Mouse (Mus musculus) liver, embryonic 15.5 days (tissue): ENCODE data around the gene Cep295. TPM values are rescaled to one million over a fixed set of nuclear protein-coding genes. Genes with fewer than 3 reads are reported as not detected.
"Not testable (repeated sequence)": the region's sequence is repeated elsewhere in the genome, so short reads cannot be mapped to it uniquely, and the experiment has no call there.

Experiments
- ATAC-seq: fragments of 200-750 bp; cut with Nextera tagmentation; 2 replicates; pipeline ENCODE4 v1.8.0; 2017; ENCODE audit warnings: moderate number of reproducible peaks, mild to moderate bottlenecking, moderate library complexity; ENCODE audit not compliant: insufficient read depth
- H3K27ac ChIP-seq: fragments of 300-500 bp; sonication (generic); replicated peaks from 2 replicates; pipeline ENCODE4 v1.5.1; 2015; ENCODE audit warnings: mild to moderate bottlenecking, inconsistent platforms
- H3K27me3 ChIP-seq: fragments of 300-500 bp; sonication (generic); 2 replicates; pipeline ENCODE4 v1.6.1; 2015; ENCODE audit warnings: mild to moderate bottlenecking, inconsistent platforms
- H3K36me3 ChIP-seq: fragments of 300-500 bp; sonication (generic); replicated peaks from 2 replicates; pipeline ENCODE4 v1.6.1; 2015; ENCODE audit warnings: moderate library complexity, mild to moderate bottlenecking, inconsistent platforms
- H3K4me1 ChIP-seq: fragments of 300-500 bp; sonication (generic); replicated peaks from 2 replicates; pipeline ENCODE4 v1.6.1; 2015; ENCODE audit warnings: inconsistent platforms
- H3K4me2 ChIP-seq: fragments of 300-500 bp; sonication (generic); 2 replicates; pipeline ENCODE4 v1.6.1; 2015; ENCODE audit warnings: moderate library complexity, mild to moderate bottlenecking, inconsistent platforms
- H3K4me3 ChIP-seq: fragments of 300-500 bp; sonication (generic); replicated peaks from 2 replicates; pipeline ENCODE4 v1.5.1; 2015; ENCODE audit warnings: mild to moderate bottlenecking, inconsistent platforms
- H3K9ac ChIP-seq: fragments of 300-500 bp; sonication (generic); 2 replicates; pipeline ENCODE4 v1.6.1; 2015; ENCODE audit warnings: moderate library complexity, mild to moderate bottlenecking, inconsistent platforms
- H3K9me3 ChIP-seq: fragments of 300-500 bp; sonication (generic); replicated peaks from 2 replicates; pipeline ENCODE4 v1.6.1; 2016; ENCODE audit warnings: inconsistent platforms
- WGBS: fragments of 180-500 bp; shearing (Covaris S2); methylation state at CpG from one replicate; pipeline ENCODE4 v1.1.7; 2015; ENCODE audit warnings: mixed read lengths; ENCODE audit not compliant: insufficient replicate concordance; 5-methylcytosine and 5-hydroxymethylcytosine counted together
- polyA plus RNA-seq: library from polyadenylated mRNA; unstranded; fragments of >200 nt; fragmentation: Nextera tagmentation; extraction: Ambion mirVana; gene quantifications from 2 replicates; pipeline ENCODE4 v1.2.1, GENCODE M21; 2015

The Cep295 gene
- polyA plus RNA-seq, 1 experiment from 2014 or later: 6.8 TPM

DNA sequence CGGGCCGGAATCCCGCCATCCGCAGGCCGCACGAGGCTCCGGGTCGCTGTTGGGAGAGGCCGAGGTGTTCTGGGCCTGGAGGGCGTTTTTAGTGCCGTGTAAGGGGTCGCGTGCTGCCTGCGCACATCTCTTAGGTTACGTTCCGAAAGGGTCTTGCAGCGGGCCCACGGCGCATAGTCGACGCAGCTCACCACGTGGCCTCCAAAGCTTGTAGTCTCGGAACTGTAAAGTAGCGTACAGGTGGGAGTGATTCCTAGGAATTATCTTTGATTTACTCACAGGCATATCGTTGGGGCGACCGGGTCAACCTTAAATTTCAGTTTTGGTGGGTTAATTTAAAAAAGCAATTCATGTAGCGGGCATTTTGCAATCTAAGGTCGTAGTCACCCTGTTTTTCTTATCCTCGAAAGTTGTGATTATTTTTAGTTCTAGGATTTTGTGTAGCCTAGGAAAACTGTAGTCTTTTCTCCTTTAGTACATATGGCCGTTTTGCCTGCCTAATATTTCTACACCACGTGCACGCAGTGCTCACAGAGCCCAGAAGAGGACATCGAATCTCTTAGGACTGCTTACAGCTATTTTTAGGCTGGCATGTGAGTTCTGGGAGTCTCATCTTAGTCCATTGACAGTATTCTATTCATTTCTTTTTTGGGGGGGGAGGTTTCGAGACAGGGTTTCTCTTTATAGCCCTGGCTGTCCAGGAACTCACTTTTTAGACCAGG is 51.0 kb downstream of the Cep295 start, which contains the start of gene 4931406C07Rik:
4931406C07Rik (minus strand) TSS at position 51 of the 722 bp plus-strand sequence.
- peaks cover 47% of the 10 kb centered on the region for H3K4me1 ChIP-seq
- H3K4me2 ChIP-seq: peak within 1 kb of the TSS; percentile 87
- no peaks in the 10 kb centered on the region for H3K9me3 ChIP-seq
- H3K4me3 ChIP-seq: peak within 1 kb of the TSS; percentile 71
- ATAC-seq: peak; percentile 50
- no peaks in the 10 kb centered on the region for H3K27me3 ChIP-seq
- peak within 1 kb of the TSS; percentile 89 for H3K27ac ChIP-seq
- H3K9ac ChIP-seq: peak within 1 kb of the TSS; percentile 82
- peaks cover 36% of the 10 kb centered on the region for H3K36me3 ChIP-seq
- under 1% methylated on average over 35 of the region's 35 CpGs for WGBS

DNA sequence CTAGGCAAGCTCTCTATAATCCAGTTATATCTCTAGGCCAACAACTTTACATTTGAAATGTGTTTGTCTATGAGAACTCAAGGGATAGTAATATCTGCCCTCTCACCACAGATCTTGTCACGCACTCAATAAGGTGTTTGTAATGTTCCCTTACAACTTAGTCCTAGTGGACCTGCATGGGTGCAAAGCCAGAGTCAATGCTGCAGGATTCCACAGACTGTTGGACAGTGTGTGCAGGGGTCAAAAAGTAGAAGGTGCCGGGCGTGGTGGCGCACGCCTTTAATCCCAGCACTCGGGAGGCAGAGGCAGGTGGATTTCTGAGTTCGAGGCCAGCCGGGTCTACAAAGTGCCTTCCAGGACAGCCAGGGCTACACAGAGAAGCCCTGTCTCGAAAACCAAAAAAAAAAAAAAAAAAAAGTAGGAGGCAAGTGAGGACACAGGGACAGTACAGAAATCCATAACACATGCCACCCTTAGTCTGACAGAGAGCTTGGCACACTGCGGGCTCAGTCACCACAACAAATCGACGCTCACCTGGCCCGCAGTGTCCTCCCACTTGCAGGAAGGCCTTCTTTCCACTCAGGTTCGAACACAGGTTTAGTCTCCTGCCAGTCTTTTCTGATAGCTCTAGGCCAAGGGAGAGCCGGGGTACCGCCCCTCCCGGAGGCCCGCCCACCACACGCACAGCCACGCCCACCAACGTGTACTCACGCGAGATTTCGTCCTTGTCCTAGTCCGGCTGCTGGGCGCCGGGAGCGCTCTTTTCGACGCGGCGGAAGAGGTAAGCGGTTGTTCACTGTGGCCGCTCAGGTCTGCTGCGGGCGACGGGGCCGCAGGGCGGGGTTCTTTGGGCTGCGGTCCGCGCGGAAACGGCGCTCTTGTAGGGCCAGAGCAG is 51.8 kb downstream of the Cep295 start, which contains the start of gene Taf1d:
Taf1d (plus strand) TSS at position 712 of the 895 bp plus-strand sequence.
- peak; percentile 91 for ATAC-seq
- H3K4me3 ChIP-seq: peak within 1 kb of the TSS; percentile 71
- peaks cover 31% of the 10 kb centered on the region for H3K36me3 ChIP-seq
- H3K4me2 ChIP-seq: peak within 1 kb of the TSS; percentile 87
- peak within 1 kb of the TSS; percentile 89 for H3K27ac ChIP-seq
- H3K9me3 ChIP-seq: no peaks in the 10 kb centered on the region
- H3K9ac ChIP-seq: peak within 1 kb of the TSS; percentile 82
- peaks cover 47% of the 10 kb centered on the region for H3K4me1 ChIP-seq
- 8% methylated on average over 45 of the region's 45 CpGs for WGBS
- no peaks in the 10 kb centered on the region for H3K27me3 ChIP-seq

DNA sequence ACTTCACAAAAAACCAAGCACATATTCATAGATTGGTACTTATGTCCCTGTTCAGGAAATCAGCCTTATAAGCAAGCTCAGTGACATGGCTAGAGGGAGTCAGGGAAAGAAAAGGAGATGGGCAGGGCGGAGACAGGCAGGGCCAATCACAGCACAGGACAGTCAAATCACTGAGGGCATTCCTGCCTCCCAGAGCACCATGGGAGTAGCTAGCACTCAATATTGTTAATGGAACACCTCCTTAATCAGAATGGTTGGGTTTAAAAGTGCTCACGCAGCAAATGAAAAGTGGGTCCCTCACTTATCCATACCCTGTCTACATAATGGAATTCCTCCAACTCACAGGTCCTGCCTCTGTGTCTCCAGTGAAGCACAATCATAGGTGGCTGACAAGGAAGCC is 54.7 kb downstream of the Cep295 start:
- H3K4me3 ChIP-seq: no peak overlapping the region

DNA sequence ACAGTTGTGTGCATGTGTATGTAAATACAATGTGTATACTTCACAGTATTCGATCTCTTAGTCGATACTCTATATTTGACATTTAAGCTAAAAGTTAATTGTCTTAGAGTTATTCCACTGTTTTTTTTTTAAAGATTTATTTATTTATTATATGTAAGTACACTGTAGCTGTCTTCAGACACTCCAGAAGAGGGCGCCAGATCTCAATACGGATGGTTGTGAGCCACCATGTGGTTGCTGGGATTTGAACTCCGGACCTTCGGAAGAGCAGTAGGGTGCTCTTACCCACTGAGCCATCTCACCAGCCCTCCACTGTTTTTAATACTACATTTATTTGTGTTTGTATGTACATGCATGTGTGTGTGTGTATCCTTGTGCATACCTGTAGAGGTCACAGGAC is 55.6 kb downstream of the Cep295 start:
- not testable (repeated sequence) for ATAC-seq, H3K4me2 ChIP-seq, H3K9me3 ChIP-seq, H3K4me3 ChIP-seq, H3K9ac ChIP-seq, H3K27me3 ChIP-seq, H3K27ac ChIP-seq, H3K36me3 ChIP-seq
- H3K4me1 ChIP-seq: peaks cover 16% of the 10 kb centered on the region
- WGBS: 61% methylated on average over 6 of the region's 6 CpGs

More for the DNA sequence above, 54.7 kb downstream of the Cep295 start:
- H3K27ac ChIP-seq: no peak overlapping the region
- no peak overlapping the region for H3K9ac ChIP-seq
- H3K36me3 ChIP-seq: 0 out of 2 replicates have a peak, but pooled peaks cover 5% of the 10 kb centered on the region
- H3K9me3 ChIP-seq: no peaks in the 10 kb centered on the region
- no peak overlapping the region for H3K4me2 ChIP-seq
- no peaks in the 10 kb centered on the region for H3K27me3 ChIP-seq
- WGBS: 66% methylated on average over 2 of the region's 2 CpGs
- no peak for ATAC-seq
- peaks cover 25% of the 10 kb centered on the region for H3K4me1 ChIP-seq

DNA sequence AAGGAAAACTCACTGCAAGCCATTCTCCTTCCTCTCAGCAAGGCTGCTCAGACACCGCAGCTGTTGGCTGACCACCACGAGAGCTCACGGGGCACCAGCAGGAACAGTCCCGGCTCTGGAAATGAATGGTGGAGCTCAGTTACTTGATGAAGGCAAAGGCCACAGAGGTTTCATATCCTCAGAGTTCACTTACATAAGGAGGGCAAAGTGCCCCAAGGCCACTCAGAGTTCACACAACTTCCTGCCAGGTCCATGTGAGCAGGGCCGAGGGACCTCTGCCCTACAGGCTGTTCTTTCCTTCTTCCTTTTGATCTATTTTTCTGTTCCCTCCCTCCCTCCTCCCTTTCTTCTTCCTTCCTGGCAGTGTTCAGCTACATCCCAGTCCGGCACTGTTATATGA is 56.2 kb downstream of the Cep295 start:
- Histone ChIP-seq H3K4me3 (no peak overlapping the region), H3K36me3 (no peaks in the 10 kb centered on the region), H3K27me3 (no peaks in the 10 kb centered on the region), H3K9ac (no peak overlapping the region), H3K4me2 (peak overlapping the region; percentile 21), H3K27ac (peak overlapping the region; percentile 0), H3K4me1 (peaks cover 12% of the 10 kb centered on the region), H3K9me3 (no peaks in the 10 kb centered on the region)
- WGBS: 38% methylated on average over 6 of the region's 6 CpGs
- ATAC-seq: peak; percentile 9; the same call in 1 of the 2 replicates

DNA sequence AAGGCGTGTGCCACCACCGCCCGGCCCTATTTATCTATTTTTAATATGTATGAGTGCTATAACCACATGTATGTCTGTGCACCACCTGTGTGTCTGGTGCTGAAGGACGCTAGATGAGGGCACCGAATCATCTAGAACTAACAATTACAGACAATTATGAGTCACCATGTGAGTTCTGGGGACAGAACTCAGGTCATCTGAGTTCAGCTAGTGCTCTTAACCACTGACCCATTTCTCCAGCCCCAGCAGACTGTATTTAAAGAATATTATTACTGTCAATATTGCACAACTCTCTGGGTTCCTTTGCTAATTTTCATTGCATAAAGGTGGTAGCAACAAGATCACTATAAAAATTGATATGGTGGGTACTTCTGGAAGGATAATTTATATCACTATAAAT is 57.5 kb downstream of the Cep295 start:
- Histone ChIP-seq H3K9me3 (no peaks in the 10 kb centered on the region), H3K27me3 (no peaks in the 10 kb centered on the region), H3K4me3 (no peak overlapping the region), H3K36me3 (0 out of 2 replicates have a peak, but pooled peaks cover 3% of the 10 kb centered on the region), H3K9ac (no peak overlapping the region), H3K4me1 (peaks cover 3% of the 10 kb centered on the region), H3K4me2 (no peak overlapping the region), H3K27ac (no peak overlapping the region)
- WGBS: 61% methylated on average over 5 of the region's 5 CpGs
- ATAC-seq: no peak

DNA sequence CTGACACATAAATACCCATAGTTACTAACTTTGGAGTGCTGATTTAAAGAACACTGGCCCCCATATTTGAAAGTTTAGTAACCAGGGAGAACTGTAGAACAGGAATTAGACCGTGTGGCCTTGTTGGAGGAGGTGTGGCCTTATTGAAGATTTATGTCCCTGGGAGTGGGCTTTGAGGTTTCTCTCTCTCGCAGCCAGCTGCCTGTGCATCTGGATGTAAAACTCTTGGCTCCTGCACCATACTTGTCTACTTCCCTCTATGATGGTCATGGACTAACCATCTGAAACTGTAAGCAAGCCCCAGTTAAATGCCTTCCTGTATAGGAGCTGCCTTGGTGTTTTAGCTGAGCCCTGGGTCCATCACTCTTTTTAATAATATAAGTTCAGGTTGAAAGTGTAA is 59.1 kb downstream of the Cep295 start:
- WGBS: 22% methylated on average over 2 of the region's 2 CpGs
- no peak overlapping the region for H3K9ac ChIP-seq
- ATAC-seq: no peak

DNA sequence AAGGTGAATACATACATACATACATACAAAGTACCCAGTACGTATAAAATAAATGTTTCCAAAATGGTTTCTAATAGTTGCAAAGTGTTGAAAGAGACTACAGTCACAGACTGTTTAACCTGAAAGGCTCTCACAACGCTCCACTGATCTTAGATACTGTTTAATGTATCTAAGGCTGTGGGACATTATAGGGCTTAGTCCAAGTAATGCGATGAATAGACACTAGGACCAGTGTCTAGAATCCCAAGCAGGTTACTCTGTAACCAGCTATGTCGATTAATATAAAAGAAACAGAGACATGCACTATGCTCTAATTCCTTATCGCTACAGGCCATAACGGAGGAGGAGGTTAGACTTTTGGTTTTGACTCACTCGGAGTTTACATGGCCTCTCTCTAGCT is 60.5 kb downstream of the Cep295 start:
- no peak overlapping the region for H3K27ac ChIP-seq
- 0 out of 2 replicates have a peak, but pooled peaks cover 3% of the 10 kb centered on the region for H3K36me3 ChIP-seq
- no peak overlapping the region for H3K4me3 ChIP-seq
- no peaks in the 10 kb centered on the region for H3K4me1 ChIP-seq
- 69% methylated on average over 7 of the region's 7 CpGs for WGBS
- H3K9ac ChIP-seq: no peak overlapping the region
- H3K4me2 ChIP-seq: no peak overlapping the region
- ATAC-seq: no peak
- no peaks in the 10 kb centered on the region for H3K27me3 ChIP-seq
- H3K9me3 ChIP-seq: no peaks in the 10 kb centered on the region

More for the DNA sequence above, 59.1 kb downstream of the Cep295 start:
- Histone ChIP-seq H3K36me3 (0 out of 2 replicates have a peak, but pooled peaks cover 3% of the 10 kb centered on the region), H3K27me3 (no peaks in the 10 kb centered on the region), H3K4me2 (no peak overlapping the region), H3K4me1 (no peaks in the 10 kb centered on the region), H3K4me3 (no peak overlapping the region), H3K27ac (no peak overlapping the region), H3K9me3 (no peaks in the 10 kb centered on the region)

DNA sequence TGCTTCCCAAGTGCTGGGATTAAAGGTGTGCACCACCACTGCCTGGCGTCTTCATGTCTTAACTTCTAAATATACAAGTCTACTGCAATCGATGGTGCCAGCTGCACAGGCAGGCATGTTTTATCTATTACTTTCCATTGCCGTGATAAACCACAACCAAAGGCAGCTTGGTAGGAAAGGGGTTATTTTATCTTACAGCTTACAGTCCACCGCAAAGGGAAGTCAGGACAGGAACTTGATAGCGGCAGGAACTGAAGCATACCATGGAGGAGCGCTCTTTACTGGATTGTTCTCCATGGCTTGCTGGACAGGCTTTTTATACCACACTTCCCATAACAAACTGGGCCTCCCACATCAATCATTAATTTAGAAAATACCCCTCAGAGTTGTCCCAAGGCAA is 68.3 kb downstream of the Cep295 start:
- WGBS: 12% methylated on average over 6 of the region's 6 CpGs
- Histone ChIP-seq H3K36me3 (0 out of 2 replicates have a peak, but pooled peaks cover 2% of the 10 kb centered on the region), H3K4me1 (peaks cover 24% of the 10 kb centered on the region), H3K27me3 (no peaks in the 10 kb centered on the region), H3K4me3 (no peak overlapping the region), H3K9me3 (no peaks in the 10 kb centered on the region), H3K4me2 (peak overlapping the region; percentile 10; the same call in 1 of the 2 replicates), H3K9ac (no peak overlapping the region), H3K27ac (no peak overlapping the region)
- peak; percentile 81 for ATAC-seq

DNA sequence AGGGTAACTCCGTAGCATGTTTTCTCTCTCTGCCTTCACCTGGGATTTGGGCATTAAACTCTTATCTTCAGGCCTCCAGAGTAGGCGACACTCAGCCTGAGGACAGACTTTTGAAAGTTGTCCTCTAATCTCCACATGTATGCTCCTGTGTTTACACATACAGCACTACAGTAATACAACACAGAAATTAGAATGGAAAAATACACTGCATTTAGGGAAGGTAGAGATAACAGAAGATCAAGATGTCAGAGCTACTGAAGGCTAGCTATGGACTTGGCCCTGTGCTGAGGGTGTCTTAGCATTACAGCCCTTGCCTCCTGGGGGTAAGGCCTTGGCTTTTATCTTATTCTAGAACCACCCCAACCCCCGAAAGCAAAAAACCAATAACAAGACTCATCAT is 69.2 kb downstream of the Cep295 start:
- H3K4me1 ChIP-seq: peaks cover 24% of the 10 kb centered on the region
- no peak overlapping the region for H3K4me2 ChIP-seq
- no peak for ATAC-seq
- H3K36me3 ChIP-seq: 0 out of 2 replicates have a peak, but pooled peaks cover 2% of the 10 kb centered on the region
- no peak overlapping the region for H3K4me3 ChIP-seq
- WGBS: 28% methylated on average over 3 of the region's 3 CpGs
- no peaks in the 10 kb centered on the region for H3K9me3 ChIP-seq
- no peaks in the 10 kb centered on the region for H3K27me3 ChIP-seq
- no peak overlapping the region for H3K9ac ChIP-seq
- no peak overlapping the region for H3K27ac ChIP-seq

DNA sequence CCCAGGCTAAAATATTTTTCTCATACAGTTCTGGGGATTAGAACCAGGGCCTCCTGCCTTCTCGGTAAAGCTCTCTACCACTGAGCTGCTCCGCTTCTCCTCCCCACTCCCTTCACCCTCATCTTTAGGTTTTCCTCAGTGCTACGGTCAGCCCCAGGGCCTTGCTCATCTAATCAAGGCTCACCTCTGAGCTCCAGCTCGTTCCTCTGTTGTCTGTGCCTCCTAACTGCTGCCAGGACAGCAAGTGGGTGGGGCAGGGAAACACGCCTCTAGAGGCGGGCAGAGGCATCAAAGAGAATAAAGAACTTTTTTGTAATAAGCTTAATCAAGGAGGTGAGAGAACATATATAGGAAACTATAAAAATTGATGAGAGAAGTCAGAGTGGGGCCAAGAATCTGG is 69.7 kb downstream of the Cep295 start:
- H3K36me3 ChIP-seq: 0 out of 2 replicates have a peak, but pooled peaks cover 2% of the 10 kb centered on the region
- H3K4me1 ChIP-seq: peaks cover 24% of the 10 kb centered on the region
- H3K9ac ChIP-seq: no peak overlapping the region
- no peaks in the 10 kb centered on the region for H3K27me3 ChIP-seq
- H3K4me2 ChIP-seq: no peak overlapping the region
- H3K27ac ChIP-seq: no peak overlapping the region
- no peak overlapping the region for H3K4me3 ChIP-seq
- no peaks in the 10 kb centered on the region for H3K9me3 ChIP-seq
- ATAC-seq: no peak
- WGBS: 32% methylated on average over 6 of the region's 6 CpGs
